Mouse (Mus musculus): ENCODE measurements around the gene Bcl9. TPM values are rescaled to one million over a fixed set of nuclear protein-coding genes. Genes with fewer than 3 reads are reported as not detected.

Bcl9 gene
- polyA plus RNA-seq, 1 experiment = 4.9 TPM

- Histone ChIP-seq H3K4me3 (ENCODE audit: insufficient read depth, poor library complexity, severe bottlenecking) (no peak overlapping the region), H3K79me2 (ENCODE audit: control insufficient read depth, insufficient read depth) (no peaks in the 10 kb centered on the region), H3ac (ENCODE audit: control insufficient read depth, insufficient read length, low read depth) (no peak overlapping the region), H3K36me3 (ENCODE audit: control insufficient read depth, insufficient read depth) (peaks cover 26% of the 10 kb centered on the region), H3K27me3 (ENCODE audit: control insufficient read depth, insufficient read depth, insufficient read length) (no peaks in the 10 kb centered on the region), H3K79me3 (ENCODE audit: low read depth) (no peaks in the 10 kb centered on the region)
- TF ChIP-seq CTCF (IDR thresholded peaks at IDR 0.05; ENCODE audit: control insufficient read depth, insufficient read depth, insufficient read length) (no peak), MYOD1 (IDR thresholded peaks at IDR 0.05; ENCODE audit: control insufficient read depth, insufficient read length, low read depth) (no peak), USF1 (IDR thresholded peaks at IDR 0.05; ENCODE audit: low read depth) (no peak), FOSL1 (IDR thresholded peaks at IDR 0.05; ENCODE audit: insufficient read depth, low read length, poor library complexity, severe bottlenecking) (no peak), MYOG (IDR thresholded peaks at IDR 0.05; ENCODE audit: control insufficient read depth, extremely low read depth, insufficient read length) (no peak), CEBPB (IDR thresholded peaks at IDR 0.05; ENCODE audit: low read depth) (no peak), MAX (IDR thresholded peaks at IDR 0.05) (no peak)
Observed at GRCm38 (mm10) chr3:97214439-97214838, 83.3 kb downstream of the Bcl9 start.

GRCm38 (mm10) chr3:97213871-97214270 is 83.8 kb downstream of the Bcl9 start:
- Histone ChIP-seq H3K4me3 (ENCODE audit: insufficient read depth, poor library complexity, severe bottlenecking) (no peak overlapping the region), H3ac (ENCODE audit: control insufficient read depth, insufficient read length, low read depth) (no peak overlapping the region), H3K27me3 (ENCODE audit: control insufficient read depth, insufficient read depth, insufficient read length) (no peaks in the 10 kb centered on the region), H3K79me2 (ENCODE audit: control insufficient read depth, insufficient read depth) (no peaks in the 10 kb centered on the region), H3K36me3 (ENCODE audit: control insufficient read depth, insufficient read depth) (peaks cover 31% of the 10 kb centered on the region), H3K79me3 (ENCODE audit: low read depth) (no peaks in the 10 kb centered on the region)
- TF ChIP-seq MYOG (IDR thresholded peaks at IDR 0.05; ENCODE audit: control insufficient read depth, extremely low read depth, insufficient read length) (no peak), MAX (IDR thresholded peaks at IDR 0.05) (no peak), FOSL1 (IDR thresholded peaks at IDR 0.05; ENCODE audit: insufficient read depth, low read length, poor library complexity, severe bottlenecking) (no peak), CEBPB (IDR thresholded peaks at IDR 0.05; ENCODE audit: low read depth) (no peak)

- Histone ChIP-seq H3K79me3 (ENCODE audit: low read depth) (no peaks in the 10 kb centered on the region), H3K79me2 (ENCODE audit: control insufficient read depth, insufficient read depth) (no peaks in the 10 kb centered on the region), H3K27me3 (ENCODE audit: control insufficient read depth, insufficient read depth, insufficient read length) (no peaks in the 10 kb centered on the region), H3ac (ENCODE audit: control insufficient read depth, insufficient read length, low read depth) (no peak overlapping the region), H3K4me3 (ENCODE audit: insufficient read depth, poor library complexity, severe bottlenecking) (no peak overlapping the region), H3K36me3 (ENCODE audit: control insufficient read depth, insufficient read depth) (peaks cover 36% of the 10 kb centered on the region)
- TF ChIP-seq CEBPB (IDR thresholded peaks at IDR 0.05; ENCODE audit: low read depth) (no peak), CTCF (IDR thresholded peaks at IDR 0.05; ENCODE audit: control insufficient read depth, insufficient read depth, insufficient read length) (no peak), USF1 (IDR thresholded peaks at IDR 0.05; ENCODE audit: low read depth) (no peak), MYOG (IDR thresholded peaks at IDR 0.05; ENCODE audit: control insufficient read depth, extremely low read depth, insufficient read length) (no peak), MYOD1 (IDR thresholded peaks at IDR 0.05; ENCODE audit: control insufficient read depth, insufficient read length, low read depth) (no peak), FOSL1 (IDR thresholded peaks at IDR 0.05; ENCODE audit: insufficient read depth, low read length, poor library complexity, severe bottlenecking) (no peak), MAX (IDR thresholded peaks at IDR 0.05) (no peak)
Observed at GRCm38 (mm10) chr3:97211177-97211576, 86.5 kb downstream of the Bcl9 start.

- H3K79me2 ChIP-seq (ENCODE audit: control insufficient read depth, insufficient read depth) = no peaks in the 10 kb centered on the region
- peaks cover 31% of the 10 kb centered on the region for H3K36me3 ChIP-seq (ENCODE audit: control insufficient read depth, insufficient read depth)
- TF ChIP-seq MYOD1 (IDR thresholded peaks at IDR 0.05; ENCODE audit: control insufficient read depth, insufficient read length, low read depth) = no peak
- no peak for TF ChIP-seq MAX (IDR thresholded peaks at IDR 0.05)
- no peak for TF ChIP-seq USF1 (IDR thresholded peaks at IDR 0.05; ENCODE audit: low read depth)
- no peak for TF ChIP-seq MYOG (IDR thresholded peaks at IDR 0.05; ENCODE audit: control insufficient read depth, extremely low read depth, insufficient read length)
- no peak for TF ChIP-seq CEBPB (IDR thresholded peaks at IDR 0.05; ENCODE audit: low read depth)
- no peak for TF ChIP-seq FOSL1 (IDR thresholded peaks at IDR 0.05; ENCODE audit: insufficient read depth, low read length, poor library complexity, severe bottlenecking)
- TF ChIP-seq CTCF (IDR thresholded peaks at IDR 0.05; ENCODE audit: control insufficient read depth, insufficient read depth, insufficient read length) = no peak
- no peak overlapping the region for H3K4me3 ChIP-seq (ENCODE audit: insufficient read depth, poor library complexity, severe bottlenecking)
- H3ac ChIP-seq (ENCODE audit: control insufficient read depth, insufficient read length, low read depth) = no peak overlapping the region
- H3K27me3 ChIP-seq (ENCODE audit: control insufficient read depth, insufficient read depth, insufficient read length) = no peaks in the 10 kb centered on the region
- H3K79me3 ChIP-seq (ENCODE audit: low read depth) = no peaks in the 10 kb centered on the region
Observed at GRCm38 (mm10) chr3:97209351-97209750, 88.4 kb downstream of the Bcl9 start.

GRCm38 (mm10) chr3:97206521-97206920 is 91.2 kb downstream of the Bcl9 start:
- Histone ChIP-seq H3ac (ENCODE audit: control insufficient read depth, insufficient read length, low read depth) (no peak overlapping the region), H3K79me2 (ENCODE audit: control insufficient read depth, insufficient read depth) (no peaks in the 10 kb centered on the region), H3K27me3 (ENCODE audit: control insufficient read depth, insufficient read depth, insufficient read length) (no peaks in the 10 kb centered on the region), H3K4me3 (ENCODE audit: insufficient read depth, poor library complexity, severe bottlenecking) (no peak overlapping the region), H3K79me3 (ENCODE audit: low read depth) (no peaks in the 10 kb centered on the region), H3K36me3 (ENCODE audit: control insufficient read depth, insufficient read depth) (peaks cover 27% of the 10 kb centered on the region)
- TF ChIP-seq FOSL1 (IDR thresholded peaks at IDR 0.05; ENCODE audit: insufficient read depth, low read length, poor library complexity, severe bottlenecking) (no peak), MYOG (IDR thresholded peaks at IDR 0.05; ENCODE audit: control insufficient read depth, extremely low read depth, insufficient read length) (no peak), USF1 (IDR thresholded peaks at IDR 0.05; ENCODE audit: low read depth) (no peak), CEBPB (IDR thresholded peaks at IDR 0.05; ENCODE audit: low read depth) (no peak), MYOD1 (IDR thresholded peaks at IDR 0.05; ENCODE audit: control insufficient read depth, insufficient read length, low read depth) (no peak), CTCF (IDR thresholded peaks at IDR 0.05; ENCODE audit: control insufficient read depth, insufficient read depth, insufficient read length) (no peak)

GRCm38 (mm10) chr3:97203880-97204279 is 93.8 kb downstream of the Bcl9 start:
- Histone ChIP-seq H3K36me3 (ENCODE audit: control insufficient read depth, insufficient read depth) (peaks cover 7% of the 10 kb centered on the region), H3K79me3 (ENCODE audit: low read depth) (no peaks in the 10 kb centered on the region), H3ac (ENCODE audit: control insufficient read depth, insufficient read length, low read depth) (no peak overlapping the region), H3K27me3 (ENCODE audit: control insufficient read depth, insufficient read depth, insufficient read length) (no peaks in the 10 kb centered on the region), H3K79me2 (ENCODE audit: control insufficient read depth, insufficient read depth) (no peaks in the 10 kb centered on the region), H3K4me3 (ENCODE audit: insufficient read depth, poor library complexity, severe bottlenecking) (no peak overlapping the region)
- no peak for TF ChIP-seq FOSL1 (IDR thresholded peaks at IDR 0.05; ENCODE audit: insufficient read depth, low read length, poor library complexity, severe bottlenecking)
- TF ChIP-seq USF1 (IDR thresholded peaks at IDR 0.05; ENCODE audit: low read depth) = no peak
- no peak for TF ChIP-seq CTCF (IDR thresholded peaks at IDR 0.05; ENCODE audit: control insufficient read depth, insufficient read depth, insufficient read length)
